Mouse (Mus musculus) embryonic facial prominence, embryonic 11.5 days (tissue): Measurements from ENCODE around the gene Gemin6. TPM values are rescaled to one million over a fixed set of nuclear protein-coding genes. Genes with fewer than 3 reads are reported as not detected.
A peak's percentile ranks its signal among the peaks of the same experiment; 100 is the strongest.

Experiments used
- ATAC-seq: fragments of 200-750 bp; cut with Nextera tagmentation; replicated peaks from 2 replicates; pipeline ENCODE4 v1.8.0; 2017; ENCODE audit warnings: low read depth; ENCODE audit not compliant: insufficient number of reproducible peaks, low FRiP score, low TSS enrichment
- DNase-seq: peaks from one replicate; pipeline ENCODE4 v3.0.0-alpha.2; 2015; ENCODE audit warnings: low spot score
- H3K27ac ChIP-seq: fragments of 300-500 bp; sonication (generic); replicated peaks from 2 replicates; pipeline ENCODE4 v1.5.1; 2014; ENCODE audit warnings: mild to moderate bottlenecking, low read depth, low read length, control low read depth
- H3K27me3 ChIP-seq: fragments of 300-500 bp; sonication (generic); 2 replicates; pipeline ENCODE4 v1.6.1; 2014; ENCODE audit warnings: mild to moderate bottlenecking, low read length, moderate library complexity, mixed read lengths; ENCODE audit not compliant: control insufficient read depth, insufficient read depth
- H3K36me3 ChIP-seq: fragments of 300-500 bp; sonication (generic); replicated peaks from 2 replicates; pipeline ENCODE4 v1.6.1; 2014; ENCODE audit warnings: low read depth, mild to moderate bottlenecking, low read length, moderate library complexity, mixed read lengths; ENCODE audit not compliant: control insufficient read depth, insufficient read depth
- H3K4me1 ChIP-seq: fragments of 300-500 bp; sonication (generic); 2 replicates; pipeline ENCODE4 v1.6.1; 2014; ENCODE audit warnings: low read length, mixed read lengths; ENCODE audit not compliant: control insufficient read depth, insufficient read depth
- H3K4me2 ChIP-seq: fragments of 300-500 bp; sonication (generic); 2 replicates; pipeline ENCODE4 v1.6.1; 2014; ENCODE audit warnings: low read depth, mild to moderate bottlenecking, control low read depth, low read length, moderate library complexity
- H3K4me3 ChIP-seq: fragments of 300-500 bp; sonication (generic); 2 replicates; pipeline ENCODE4 v1.5.1; 2014; ENCODE audit warnings: low read depth, low read length, control low read depth
- H3K9ac ChIP-seq: fragments of 300-500 bp; sonication (generic); replicated peaks from 2 replicates; pipeline ENCODE4 v1.6.1; 2014; ENCODE audit warnings: mild to moderate bottlenecking, control low read depth, low read length
- H3K9me3 ChIP-seq: fragments of 300-500 bp; sonication (generic); replicated peaks from 2 replicates; pipeline ENCODE4 v1.6.1; 2016; ENCODE audit warnings: mild to moderate bottlenecking, low read length, inconsistent platforms, mixed read lengths; ENCODE audit not compliant: control insufficient read depth
- WGBS: fragments of 180-500 bp; shearing (Covaris S2); extraction: QIAGEN DNeasy Blood & Tissue Kit; methylation state at CpG from one replicate; pipeline ENCODE4 v1.1.7; 2014; 5-methylcytosine and 5-hydroxymethylcytosine counted together
- polyA plus RNA-seq: library from polyadenylated mRNA; unstranded; fragments of >200 nt; fragmentation: Nextera tagmentation; extraction: Ambion mirVana; gene quantifications from 2 replicates; pipeline ENCODE4 v1.2.1, GENCODE M21; 2014

Gemin6 gene
- polyA plus RNA-seq, 1 experiment from 2014 or later = 53.3 TPM

GRCm38 (mm10) chr17:80237475-80237874 is 13.2 kb downstream of the Gemin6 start:
- DNase-seq = no peak
- Histone ChIP-seq H3K4me1 (no peaks in the 10 kb centered on the region), H3K27ac (no peak overlapping the region), H3K4me3 (no peak overlapping the region), H3K27me3 (no peaks in the 10 kb centered on the region), H3K9me3 (no peaks in the 10 kb centered on the region), H3K9ac (no peak overlapping the region), H3K4me2 (no peak overlapping the region), H3K36me3 (peaks cover 6% of the 10 kb centered on the region; the same call in 1 of the 2 replicates)
- 89% methylated on average over 5 of the region's 5 CpGs for WGBS
- ATAC-seq = no peak

DNA sequence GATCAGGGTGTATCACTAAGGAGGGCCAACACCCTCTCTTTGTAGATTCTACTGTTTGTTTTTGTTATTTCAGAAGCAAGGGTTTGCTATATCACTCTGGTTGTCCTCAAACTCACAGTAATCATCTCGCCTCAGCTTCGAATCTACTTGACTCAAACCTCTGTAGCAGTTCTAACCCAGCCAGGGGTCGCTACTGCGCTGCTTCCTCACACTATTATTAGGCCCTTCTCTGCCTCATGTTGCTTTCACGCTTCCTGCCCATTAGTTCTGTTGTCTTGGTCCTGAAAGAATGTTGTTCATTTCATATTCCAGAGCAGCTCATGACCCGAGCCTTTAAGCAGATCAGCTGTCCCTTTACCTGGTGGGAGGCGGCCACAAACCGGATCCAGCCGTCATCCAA is 17.4 kb downstream of the Gemin6 start:
- Histone ChIP-seq H3K9me3 (no peaks in the 10 kb centered on the region), H3K4me1 (no peaks in the 10 kb centered on the region), H3K27me3 (no peaks in the 10 kb centered on the region), H3K4me3 (no peak overlapping the region), H3K36me3 (peaks cover 9% of the 10 kb centered on the region; the same call in 1 of the 2 replicates), H3K27ac (no peak overlapping the region), H3K4me2 (no peak overlapping the region), H3K9ac (no peak overlapping the region)
- no peak for DNase-seq
- no peak for ATAC-seq
- 89% methylated on average over 9 of the region's 9 CpGs for WGBS

DNA sequence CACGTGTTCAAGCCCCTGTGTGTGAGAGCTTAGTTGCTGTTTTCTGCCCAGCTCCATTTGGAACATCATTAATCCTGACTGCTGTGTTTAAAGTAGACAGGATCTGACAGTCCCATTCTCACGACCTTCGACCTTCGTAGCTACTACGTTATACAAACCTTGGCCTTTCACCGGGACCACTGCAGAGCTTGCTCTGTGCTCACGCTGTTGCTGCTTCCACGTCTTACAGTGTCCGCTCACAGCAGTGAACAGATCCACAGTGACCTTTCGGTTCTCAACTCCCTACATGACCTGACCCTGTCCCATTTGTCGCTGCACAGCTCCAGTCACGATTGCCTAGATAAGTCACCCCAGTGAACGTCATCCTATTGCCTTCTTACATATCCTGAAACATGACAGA is 18.9 kb downstream of the Gemin6 start:
- H3K27me3 ChIP-seq = no peaks in the 10 kb centered on the region
- ATAC-seq (no peak), DNase-seq (no peak)
- no peaks in the 10 kb centered on the region for H3K4me1 ChIP-seq
- no peak overlapping the region for H3K4me2 ChIP-seq
- 77% methylated on average over 13 of the region's 13 CpGs for WGBS
- no peak overlapping the region for H3K4me3 ChIP-seq
- peaks cover 9% of the 10 kb centered on the region for H3K36me3 ChIP-seq
- H3K27ac ChIP-seq = no peak overlapping the region
- H3K9ac ChIP-seq = no peak overlapping the region
- H3K9me3 ChIP-seq = no peaks in the 10 kb centered on the region

GRCm38 (mm10) chr17:80252757-80253525 is 28.7 kb downstream of the Gemin6 start:
- Histone ChIP-seq H3K4me3 (no peak overlapping the region), H3K4me1 (no peaks in the 10 kb centered on the region), H3K27ac (no peak overlapping the region), H3K9me3 (no peaks in the 10 kb centered on the region), H3K36me3 (peaks cover 13% of the 10 kb centered on the region), H3K27me3 (no peaks in the 10 kb centered on the region), H3K4me2 (no peak overlapping the region), H3K9ac (no peak overlapping the region)
- 86% methylated on average over 13 of the region's 13 CpGs for WGBS
- ATAC-seq (no peak), DNase-seq (no peak)

- Histone ChIP-seq H3K27me3 (no peaks in the 10 kb centered on the region), H3K4me1 (no peaks in the 10 kb centered on the region), H3K9ac (no peak overlapping the region), H3K9me3 (no peaks in the 10 kb centered on the region), H3K4me3 (no peak overlapping the region), H3K27ac (no peak overlapping the region), H3K36me3 (peaks cover 15% of the 10 kb centered on the region), H3K4me2 (no peak overlapping the region)
- DNase-seq (no peak), ATAC-seq (no peak)
- 91% methylated on average over 5 of the region's 5 CpGs for WGBS
These were observed 30.2 kb downstream of the Gemin6 start for GRCm38 (mm10) chr17:80254421-80254820.

- Histone ChIP-seq H3K36me3 (peaks cover 15% of the 10 kb centered on the region), H3K27me3 (no peaks in the 10 kb centered on the region), H3K4me3 (no peak overlapping the region), H3K4me2 (no peak overlapping the region), H3K4me1 (no peaks in the 10 kb centered on the region), H3K9ac (no peak overlapping the region), H3K9me3 (no peaks in the 10 kb centered on the region), H3K27ac (no peak overlapping the region)
- peak; percentile 46 for DNase-seq
- no peak for ATAC-seq
- WGBS = 62% methylated on average over 13 of the region's 13 CpGs
These were observed 31.0 kb downstream of the Gemin6 start for GRCm38 (mm10) chr17:80255208-80255607.

- H3K36me3 ChIP-seq = peaks cover 13% of the 10 kb centered on the region
These were observed 42.8 kb downstream of the Gemin6 start for GRCm38 (mm10) chr17:80267065-80267464.

GRCm38 (mm10) chr17:80268151-80268550 is 43.9 kb downstream of the Gemin6 start:
- no peak for DNase-seq
- 91% methylated on average over 3 of the region's 3 CpGs for whole genome bisulfite sequencing
- Histone ChIP-seq H3K4me1 (no peaks in the 10 kb centered on the region), H3K27me3 (no peaks in the 10 kb centered on the region), H3K4me3 (no peak overlapping the region), H3K27ac (no peak overlapping the region), H3K36me3 (peaks cover 13% of the 10 kb centered on the region), H3K9ac (no peak overlapping the region), H3K9me3 (no peaks in the 10 kb centered on the region), H3K4me2 (no peak overlapping the region)
- ATAC-seq = no peak

More at GRCm38 (mm10) chr17:80267065-80267464, 42.8 kb downstream of the Gemin6 start:
- ATAC-seq (no peak), DNase-seq (no peak)
- 87% methylated on average over 4 of the region's 4 CpGs for WGBS
- Histone ChIP-seq H3K4me2 (no peak overlapping the region), H3K4me1 (no peaks in the 10 kb centered on the region), H3K9me3 (no peaks in the 10 kb centered on the region), H3K27me3 (no peaks in the 10 kb centered on the region), H3K27ac (no peak overlapping the region), H3K4me3 (no peak overlapping the region), H3K9ac (no peak overlapping the region)
